Mouse (Mus musculus) neural tube, embryonic 12.5 days (tissue): ENCODE results near the gene Mrpl45. TPM values are rescaled to one million over a fixed set of nuclear protein-coding genes. Genes with fewer than 3 reads are reported as not detected.

Experiments
- ATAC-seq: fragments of 200-750 bp; cut with Nextera tagmentation; 2 replicates; pipeline ENCODE4 v1.8.0; 2017; ENCODE audit warnings: low read depth, mild to moderate bottlenecking, moderate TSS enrichment, moderate library complexity; ENCODE audit not compliant: low FRiP score
- H3K27ac ChIP-seq: fragments of 300-500 bp; sonication (generic); 2 replicates; pipeline ENCODE4 v1.5.1; 2016
- H3K27me3 ChIP-seq: fragments of 300-500 bp; sonication (generic); replicated peaks from 2 replicates; pipeline ENCODE4 v1.6.1; 2016; ENCODE audit warnings: mild to moderate bottlenecking
- H3K36me3 ChIP-seq: fragments of 300-500 bp; sonication (generic); 2 replicates; pipeline ENCODE4 v1.6.1; 2016; ENCODE audit warnings: mild to moderate bottlenecking
- H3K4me1 ChIP-seq: fragments of 300-500 bp; sonication (generic); 2 replicates; pipeline ENCODE4 v1.6.1; 2016
- H3K4me2 ChIP-seq: fragments of 300-500 bp; sonication (generic); replicated peaks from 2 replicates; pipeline ENCODE4 v1.6.1; 2016; ENCODE audit warnings: mild to moderate bottlenecking
- H3K4me3 ChIP-seq: fragments of 300-500 bp; sonication (generic); 2 replicates; pipeline ENCODE4 v1.5.1; 2016
- H3K9ac ChIP-seq: fragments of 300-500 bp; sonication (generic); 2 replicates; pipeline ENCODE4 v1.6.1; 2016; ENCODE audit warnings: mild to moderate bottlenecking
- H3K9me3 ChIP-seq: fragments of 300-500 bp; sonication (generic); 2 replicates; pipeline ENCODE4 v1.6.1; 2016; ENCODE audit warnings: mild to moderate bottlenecking
- WGBS: fragments of 180-500 bp; shearing (Covaris S2); methylation state at CpG from one replicate; pipeline ENCODE4 v1.1.7; 2016; 5-methylcytosine and 5-hydroxymethylcytosine counted together
- polyA plus RNA-seq: library from polyadenylated mRNA; unstranded; fragments of >200 nt; fragmentation: Nextera tagmentation; extraction: Ambion mirVana; gene quantifications from 2 replicates; pipeline ENCODE4 v1.2.1, GENCODE M21; 2016

Mrpl45 gene
- polyA plus RNA-seq, 1 experiment from 2014 or later: 48.9 TPM

DNA sequence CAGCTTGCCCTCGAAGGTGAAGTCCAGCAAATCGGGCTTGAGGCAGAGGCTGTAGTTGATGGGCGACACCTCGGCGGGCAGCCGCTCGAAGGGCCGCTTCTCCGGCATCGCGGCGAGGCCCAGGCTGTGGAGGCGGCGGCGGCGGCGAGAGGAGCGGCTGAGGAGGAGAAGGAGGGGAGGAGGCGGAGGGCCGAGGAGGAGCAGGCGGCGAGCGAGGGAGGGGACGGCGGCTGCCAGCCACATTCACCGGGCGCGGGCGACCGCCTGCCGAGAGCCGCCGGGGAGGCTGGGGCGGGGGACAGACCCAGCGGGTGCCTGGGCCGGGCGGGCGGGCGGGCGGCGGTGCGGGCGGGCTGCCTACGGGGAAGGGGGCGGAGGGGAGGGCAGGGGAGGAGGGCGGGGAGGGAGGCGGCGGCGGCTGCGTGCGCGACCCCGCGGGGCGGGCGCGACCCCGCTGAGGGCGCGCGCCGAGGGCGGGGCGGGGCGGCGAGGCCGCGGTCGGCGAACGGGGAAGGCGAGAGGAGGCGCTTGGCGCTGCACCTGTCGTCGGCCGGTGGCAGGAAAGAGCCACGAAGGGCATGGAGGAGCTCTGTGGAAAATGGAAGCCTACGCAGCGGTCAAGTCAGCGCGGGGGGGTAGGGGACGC, 35.2 kb upstream of the Mrpl45 start, which contains the start of gene Npepps:
Gene Npepps (minus strand): TSS at position 423 of the 646 bp plus-strand sequence.
- peak within 1 kb of the TSS; percentile 98 for H3K4me3 ChIP-seq
- no peaks in the 10 kb centered on the region for H3K36me3 ChIP-seq
- H3K9me3 ChIP-seq: no peaks in the 10 kb centered on the region
- H3K9ac ChIP-seq: peak within 1 kb of the TSS; percentile 99
- peak; percentile 64 for ATAC-seq
- H3K4me2 ChIP-seq: peak within 1 kb of the TSS; percentile 66
- under 1% methylated on average over 66 of the region's 83 CpGs for WGBS
- H3K4me1 ChIP-seq: peaks cover 13% of the 10 kb centered on the region
- no peaks in the 10 kb centered on the region for H3K27me3 ChIP-seq
- H3K27ac ChIP-seq: peak within 1 kb of the TSS; percentile 97

DNA sequence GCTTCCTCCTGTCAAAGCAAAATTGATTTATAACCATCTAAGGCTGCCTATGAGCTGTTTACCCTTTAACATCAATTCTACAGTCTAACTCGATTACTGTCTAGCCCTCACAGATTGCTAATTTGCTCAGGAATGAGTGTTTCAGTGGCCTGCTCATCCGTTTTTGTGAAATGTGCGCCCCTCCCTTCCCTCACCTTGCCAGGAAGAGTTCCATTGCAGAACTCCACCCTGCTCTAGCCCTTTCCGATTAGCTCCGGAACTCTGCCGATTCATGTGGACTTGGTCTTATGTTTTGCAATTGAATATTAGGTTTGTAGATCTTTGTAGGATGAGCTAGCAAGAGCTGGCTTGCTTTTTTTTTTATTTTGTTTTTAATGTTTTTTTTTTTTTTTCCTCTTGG, 33.3 kb upstream of the Mrpl45 start:
- Histone ChIP-seq H3K36me3 (no peaks in the 10 kb centered on the region), H3K27me3 (no peaks in the 10 kb centered on the region), H3K4me3 (no peak overlapping the region), H3K4me2 (no peak overlapping the region), H3K4me1 (peaks cover 13% of the 10 kb centered on the region), H3K9ac (no peak overlapping the region), H3K9me3 (no peaks in the 10 kb centered on the region), H3K27ac (no peak overlapping the region)
- no peak for ATAC-seq
- WGBS: 87% methylated on average over 6 of the region's 6 CpGs

DNA sequence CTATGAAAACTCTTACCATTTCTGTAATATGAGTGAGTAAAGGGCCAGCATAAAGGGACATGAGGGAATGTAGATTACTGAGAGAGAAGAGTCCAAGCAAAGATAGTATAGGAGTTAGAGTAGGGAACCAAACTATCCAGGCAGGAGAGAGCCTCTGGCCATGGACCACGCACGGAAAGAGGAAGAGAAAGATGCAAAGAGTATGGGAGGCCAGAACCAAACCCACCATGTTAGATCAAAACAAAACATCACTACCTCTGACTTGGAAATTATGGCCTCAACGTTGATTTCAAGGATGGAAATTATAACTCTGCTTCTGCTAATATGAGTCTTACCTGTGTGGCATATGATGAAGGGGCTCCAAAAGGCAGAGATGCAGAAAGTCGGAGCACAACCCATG, 30.7 kb upstream of the Mrpl45 start:
- Histone ChIP-seq H3K4me1 (no peaks in the 10 kb centered on the region), H3K4me3 (no peak overlapping the region), H3K27me3 (no peaks in the 10 kb centered on the region), H3K27ac (no peak overlapping the region), H3K9me3 (no peaks in the 10 kb centered on the region), H3K4me2 (no peak overlapping the region), H3K36me3 (no peaks in the 10 kb centered on the region), H3K9ac (no peak overlapping the region)
- ATAC-seq: no peak
- 80% methylated on average over 4 of the region's 4 CpGs for WGBS

DNA sequence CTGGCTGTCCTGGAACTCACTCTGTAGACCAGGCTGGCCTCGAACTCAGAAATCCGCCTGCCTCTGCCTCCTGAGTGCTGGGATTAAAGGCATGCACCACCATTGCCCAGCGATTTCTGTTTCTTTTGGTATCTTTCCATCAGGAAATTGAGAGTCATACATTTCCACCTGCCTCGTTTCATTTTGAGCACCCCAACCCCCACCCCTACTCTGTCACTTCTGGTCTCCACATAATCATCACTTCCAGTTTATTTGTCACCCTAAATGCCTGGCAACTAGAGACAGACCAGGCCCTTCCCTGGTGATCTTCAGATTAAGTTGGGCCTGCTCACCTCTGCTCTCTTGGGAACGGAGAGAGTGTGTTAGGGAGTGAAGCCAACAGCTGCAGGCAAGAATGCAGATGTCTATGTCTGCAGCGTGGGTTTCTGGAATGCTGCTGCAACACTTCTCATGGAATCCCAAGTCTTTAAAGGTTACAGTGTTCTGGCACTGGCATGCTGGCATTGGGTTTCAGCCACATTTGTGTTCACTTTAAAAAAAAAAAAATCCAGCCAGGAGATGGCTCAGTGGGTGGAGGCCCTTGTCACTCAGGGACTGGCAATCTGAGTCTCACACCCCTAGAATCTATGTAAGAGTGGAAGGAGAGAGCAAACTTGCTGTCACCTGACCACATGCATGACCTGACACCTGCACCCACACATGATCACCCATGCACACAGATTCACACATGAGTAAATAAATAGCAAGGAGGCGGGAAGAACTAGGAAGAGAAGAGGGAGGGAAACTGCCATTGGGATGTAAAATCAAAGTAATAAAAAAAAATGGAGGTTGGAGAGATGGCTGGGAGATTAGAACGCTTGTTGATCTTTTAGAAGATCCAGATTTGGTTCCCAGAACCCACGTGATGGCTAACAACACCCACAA, 29.4 kb upstream of the Mrpl45 start:
- Histone ChIP-seq H3K4me1 (no peaks in the 10 kb centered on the region), H3K9ac (no peak overlapping the region), H3K36me3 (no peaks in the 10 kb centered on the region), H3K9me3 (no peaks in the 10 kb centered on the region), H3K4me2 (no peak overlapping the region), H3K27me3 (no peaks in the 10 kb centered on the region), H3K27ac (no peak overlapping the region), H3K4me3 (no peak overlapping the region)
- ATAC-seq: no peak
- 82% methylated on average over 9 of the region's 9 CpGs for WGBS

DNA sequence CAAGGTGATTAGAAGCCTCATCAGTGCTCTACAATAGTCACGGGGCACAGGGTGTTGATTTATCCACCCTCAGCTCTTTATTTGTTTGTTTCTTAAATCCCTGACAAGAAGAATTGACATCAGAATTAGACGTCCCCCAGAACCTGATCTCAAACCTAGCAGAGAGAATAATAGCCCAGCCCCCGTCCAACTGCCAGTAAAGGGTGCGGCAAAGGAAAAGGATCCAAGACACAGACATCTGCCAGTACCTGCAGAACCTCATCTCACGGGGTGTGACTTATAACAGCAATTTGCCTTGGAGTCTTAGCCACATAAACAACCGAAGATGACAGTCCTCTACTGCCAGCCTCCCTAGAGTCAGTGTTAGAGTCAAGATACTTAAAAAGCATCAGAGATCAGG, 28.5 kb upstream of the Mrpl45 start:
- H3K4me3 ChIP-seq: no peak overlapping the region
- no peaks in the 10 kb centered on the region for H3K36me3 ChIP-seq
- no peak for ATAC-seq
- no peak overlapping the region for H3K9ac ChIP-seq
- no peak overlapping the region for H3K4me2 ChIP-seq
- H3K4me1 ChIP-seq: no peaks in the 10 kb centered on the region
- no peaks in the 10 kb centered on the region for H3K27me3 ChIP-seq
- 60% methylated on average over 6 of the region's 6 CpGs for WGBS
- no peak overlapping the region for H3K27ac ChIP-seq
- H3K9me3 ChIP-seq: no peaks in the 10 kb centered on the region

DNA sequence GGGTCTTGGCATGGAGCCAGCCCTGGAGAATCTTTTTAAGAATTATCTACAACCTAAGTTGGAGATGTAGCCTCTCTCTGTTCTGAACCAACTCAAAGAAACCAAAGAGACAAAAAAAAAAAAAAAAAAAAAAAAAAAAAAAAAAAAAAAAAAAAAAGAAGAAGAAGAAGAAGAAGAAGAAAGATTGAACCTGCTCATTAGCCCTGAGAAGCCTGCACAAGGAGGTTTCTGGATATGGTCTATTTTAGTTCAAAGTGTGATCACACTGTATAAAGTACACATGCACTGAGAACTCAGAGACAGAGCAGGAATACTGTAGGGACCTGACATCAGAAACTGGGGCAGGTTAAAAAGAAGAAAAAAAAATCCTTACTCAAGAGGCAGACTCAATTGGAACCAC, 27.9 kb upstream of the Mrpl45 start:
- H3K9me3 ChIP-seq: no peaks in the 10 kb centered on the region
- ATAC-seq: no peak
- H3K36me3 ChIP-seq: no peaks in the 10 kb centered on the region
- H3K4me3 ChIP-seq: no peak overlapping the region
- no peaks in the 10 kb centered on the region for H3K4me1 ChIP-seq
- H3K9ac ChIP-seq: no peak overlapping the region
- H3K4me2 ChIP-seq: no peak overlapping the region
- H3K27me3 ChIP-seq: no peaks in the 10 kb centered on the region
- no peak overlapping the region for H3K27ac ChIP-seq

DNA sequence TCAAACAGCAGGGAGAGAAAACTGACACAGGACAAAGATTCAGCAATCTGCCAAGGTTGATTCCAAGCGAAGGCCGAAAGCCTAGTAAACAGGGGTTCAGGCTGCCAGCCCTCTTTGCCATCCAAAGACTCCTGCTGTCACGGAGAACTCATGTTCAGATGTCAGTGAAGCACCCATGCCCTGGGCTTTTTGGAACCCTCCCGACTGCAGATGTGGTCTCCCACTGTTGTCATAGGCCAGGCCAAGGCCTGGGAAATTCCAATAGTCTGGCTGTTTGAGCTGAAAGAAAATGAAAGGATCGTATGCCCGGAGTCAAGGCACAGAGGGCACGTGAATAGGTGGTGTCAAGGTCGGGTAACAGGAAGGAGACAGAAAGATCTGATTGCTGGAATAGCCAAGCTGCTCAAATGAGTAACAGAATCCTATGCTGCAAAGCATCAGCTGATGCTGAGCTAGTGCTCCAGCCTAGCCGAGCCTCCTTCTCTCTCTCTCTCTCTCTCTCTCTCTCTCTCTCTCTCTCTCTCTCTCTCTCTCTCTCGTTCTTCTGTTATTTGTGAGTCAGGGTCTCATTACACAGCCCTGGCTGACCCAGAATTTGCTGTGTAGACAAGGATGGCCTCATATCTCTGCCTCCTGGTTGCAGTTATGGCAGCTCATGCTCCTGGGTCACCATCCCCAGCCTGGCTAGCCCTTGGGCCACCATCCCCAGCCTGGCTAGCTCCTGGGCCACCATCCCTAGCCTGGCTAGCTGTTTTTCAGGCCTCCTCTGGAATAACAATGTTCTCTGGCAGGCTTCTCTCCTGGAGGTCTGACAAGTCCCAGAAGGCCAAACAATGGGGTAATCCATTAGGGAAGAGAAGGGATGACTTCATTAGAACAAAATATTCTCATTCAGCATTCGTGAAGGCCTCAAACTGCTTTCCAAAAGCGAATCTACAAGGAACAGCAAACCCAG, 26.0 kb upstream of the Mrpl45 start:
- Histone ChIP-seq H3K27me3 (no peaks in the 10 kb centered on the region), H3K4me2 (no peak overlapping the region), H3K9ac (no peak overlapping the region), H3K9me3 (no peaks in the 10 kb centered on the region), H3K27ac (no peak overlapping the region), H3K36me3 (no peaks in the 10 kb centered on the region), H3K4me3 (no peak overlapping the region), H3K4me1 (no peaks in the 10 kb centered on the region)
- no peak for ATAC-seq
- WGBS: 61% methylated on average over 12 of the region's 12 CpGs

DNA sequence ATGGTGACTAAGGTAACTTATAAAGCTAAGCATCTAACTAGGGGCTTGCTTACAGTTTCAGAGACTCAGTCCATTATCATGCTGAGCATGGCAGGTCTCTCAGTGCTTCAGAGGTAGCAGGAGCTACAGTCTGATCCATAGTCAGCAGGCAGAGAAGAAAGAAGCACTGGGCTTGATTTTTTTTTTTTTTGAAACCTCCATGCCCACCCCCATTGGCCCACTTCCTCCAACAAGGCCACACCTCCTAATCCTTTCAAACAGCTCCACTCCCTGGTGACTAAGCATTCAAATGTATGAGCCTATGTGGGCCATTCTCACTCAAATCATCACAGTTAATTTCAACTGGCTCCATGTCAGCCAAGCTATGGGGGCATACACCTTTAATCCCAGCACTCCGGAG, 22.8 kb upstream of the Mrpl45 start:
- H3K27me3 ChIP-seq: no peaks in the 10 kb centered on the region
- H3K27ac ChIP-seq: no peak overlapping the region
- H3K4me1 ChIP-seq: no peaks in the 10 kb centered on the region
- no peaks in the 10 kb centered on the region for H3K36me3 ChIP-seq
- H3K4me2 ChIP-seq: no peak overlapping the region
- no peak overlapping the region for H3K9ac ChIP-seq
- 95% methylated on average over 1 of the region's 1 CpGs for WGBS
- H3K9me3 ChIP-seq: no peaks in the 10 kb centered on the region
- no peak overlapping the region for H3K4me3 ChIP-seq
- ATAC-seq: no peak

DNA sequence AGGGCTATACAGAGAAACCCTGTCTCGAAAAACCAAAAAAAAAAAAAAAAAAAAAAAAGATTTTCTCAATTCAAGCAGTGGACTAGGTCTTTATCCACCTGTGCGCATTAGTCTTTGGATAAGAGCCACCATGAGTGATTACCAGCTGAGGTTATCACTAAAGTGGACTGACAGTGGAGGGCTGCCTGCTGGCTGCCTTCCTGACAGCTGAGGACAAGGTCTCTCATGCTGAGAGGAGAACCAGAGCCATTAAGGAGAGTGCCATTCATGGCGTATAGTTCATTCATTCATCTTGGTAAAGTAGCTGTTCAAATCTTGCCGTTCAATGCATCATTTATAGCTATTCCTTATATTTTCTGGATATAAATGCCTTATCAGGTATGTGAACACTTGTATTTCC, 19.0 kb upstream of the Mrpl45 start:
- no peak overlapping the region for H3K27ac ChIP-seq
- 88% methylated on average over 3 of the region's 4 CpGs for WGBS
- H3K4me3 ChIP-seq: no peak overlapping the region
- H3K9me3 ChIP-seq: no peaks in the 10 kb centered on the region
- no peaks in the 10 kb centered on the region for H3K36me3 ChIP-seq
- H3K9ac ChIP-seq: no peak overlapping the region
- no peak overlapping the region for H3K4me2 ChIP-seq
- no peaks in the 10 kb centered on the region for H3K27me3 ChIP-seq
- no peak for ATAC-seq
- H3K4me1 ChIP-seq: no peaks in the 10 kb centered on the region

DNA sequence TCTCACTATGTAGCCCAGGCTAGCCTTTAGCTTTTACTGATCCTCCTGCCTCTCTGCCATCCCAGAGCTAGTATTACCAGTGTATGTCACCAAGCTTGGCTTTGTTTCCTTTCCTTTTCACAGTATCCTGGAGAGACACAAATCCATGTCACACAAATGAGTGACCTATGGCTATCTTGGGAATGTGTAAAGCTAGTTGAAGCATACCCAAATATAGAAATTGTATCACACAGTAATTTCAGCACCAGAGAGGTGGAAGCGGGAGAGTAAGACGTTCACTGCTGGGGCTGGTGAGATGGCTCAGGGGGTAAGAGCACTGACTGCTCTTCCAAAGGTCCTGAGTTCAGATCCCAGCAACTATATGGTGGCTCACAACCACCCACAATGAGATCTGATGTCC, 15.6 kb upstream of the Mrpl45 start:
- Histone ChIP-seq H3K9me3 (no peaks in the 10 kb centered on the region), H3K4me2 (no peak overlapping the region), H3K9ac (no peak overlapping the region), H3K36me3 (no peaks in the 10 kb centered on the region), H3K27ac (no peak overlapping the region), H3K27me3 (no peaks in the 10 kb centered on the region), H3K4me1 (no peaks in the 10 kb centered on the region), H3K4me3 (no peak overlapping the region)
- WGBS: 97% methylated on average over 2 of the region's 2 CpGs
- no peak for ATAC-seq

DNA sequence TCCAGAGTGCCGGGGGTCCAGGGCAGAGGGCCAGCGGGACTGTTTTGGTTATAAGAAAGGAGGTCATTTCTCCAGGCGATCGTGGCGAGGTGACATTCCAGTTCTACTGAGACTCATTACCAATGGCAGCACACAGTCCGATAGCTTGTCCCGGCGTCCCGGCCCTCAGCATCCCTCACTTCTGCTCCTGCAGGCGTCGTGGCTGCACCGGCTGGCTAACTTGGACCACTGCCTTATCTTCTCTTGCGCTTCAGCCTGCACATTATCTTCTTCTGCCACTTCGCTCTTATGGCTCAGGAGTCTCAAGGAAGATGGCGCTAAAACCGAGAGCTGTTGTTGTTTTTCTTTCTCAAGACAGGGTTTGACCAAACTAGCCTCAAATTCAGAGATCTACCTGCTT, 14.1 kb upstream of the Mrpl45 start:
- Histone ChIP-seq H3K36me3 (no peaks in the 10 kb centered on the region), H3K9ac (no peak overlapping the region), H3K4me3 (no peak overlapping the region), H3K27ac (no peak overlapping the region), H3K9me3 (no peaks in the 10 kb centered on the region), H3K4me1 (no peaks in the 10 kb centered on the region), H3K27me3 (no peaks in the 10 kb centered on the region), H3K4me2 (no peak overlapping the region)
- WGBS: 91% methylated on average over 16 of the region's 16 CpGs
- no peak for ATAC-seq

DNA sequence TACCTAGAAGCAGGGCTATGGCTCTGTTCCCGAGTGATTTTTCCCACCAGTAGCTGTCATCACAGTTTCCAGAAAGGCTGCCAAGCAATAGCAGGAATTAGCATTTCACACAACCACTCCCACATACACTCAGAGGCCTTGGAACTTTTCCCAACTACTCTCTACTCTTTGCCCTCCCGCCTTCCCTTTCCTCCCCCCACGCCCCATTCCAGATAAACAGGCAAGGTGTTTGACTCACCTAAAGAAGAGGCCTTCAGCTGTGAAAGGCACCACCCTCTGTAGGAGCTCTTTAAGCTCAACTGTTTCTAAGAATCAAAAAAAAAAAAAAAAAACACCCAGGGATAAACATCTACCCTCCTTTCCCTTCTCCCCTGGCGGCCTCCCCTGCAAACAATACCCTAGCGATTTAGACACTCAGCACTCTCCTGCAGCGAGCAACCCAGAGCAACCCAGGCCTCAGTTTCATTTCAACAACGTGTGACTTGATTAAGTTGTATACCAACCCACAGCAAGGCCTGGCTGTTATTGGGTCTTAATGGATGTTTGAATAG, 13.2 kb upstream of the Mrpl45 start:
- Histone ChIP-seq H3K9ac (no peak overlapping the region), H3K4me2 (no peak overlapping the region), H3K27me3 (no peaks in the 10 kb centered on the region), H3K4me1 (no peaks in the 10 kb centered on the region), H3K4me3 (no peak overlapping the region), H3K36me3 (no peaks in the 10 kb centered on the region), H3K27ac (no peak overlapping the region), H3K9me3 (no peaks in the 10 kb centered on the region)
- WGBS: 38% methylated on average over 7 of the region's 7 CpGs
- ATAC-seq: no peak
